Mouse (Mus musculus) kidney, postnatal 0 days (tissue): Measurements from ENCODE around the gene Trim14. TPM values are rescaled to one million over a fixed set of nuclear protein-coding genes. Genes with fewer than 3 reads are reported as not detected.

Experiments
- ATAC-seq: fragments of 200-750 bp; cut with Nextera tagmentation; replicated peaks from 2 replicates; pipeline ENCODE4 v1.8.0; 2017; ENCODE audit warnings: low read depth, moderate number of reproducible peaks, moderate TSS enrichment, moderate library complexity; ENCODE audit not compliant: low FRiP score
- DNase-seq: peaks from one replicate; pipeline ENCODE4 v3.0.0-alpha.2; 2016; ENCODE audit warnings: low spot score
- H3K27ac ChIP-seq: fragments of 300-500 bp; sonication (generic); 2 replicates; pipeline ENCODE4 v1.5.1; 2014; ENCODE audit warnings: mild to moderate bottlenecking
- H3K27me3 ChIP-seq: fragments of 300-500 bp; sonication (generic); 2 replicates; pipeline ENCODE4 v1.6.1; 2014; ENCODE audit warnings: low read length, mixed read lengths; ENCODE audit not compliant: insufficient read depth
- H3K36me3 ChIP-seq: fragments of 300-500 bp; sonication (generic); 2 replicates; pipeline ENCODE4 v1.6.1; 2014; ENCODE audit warnings: low read length, mixed read lengths; ENCODE audit not compliant: insufficient read depth
- H3K4me1 ChIP-seq: fragments of 300-500 bp; sonication (generic); replicated peaks from 2 replicates; pipeline ENCODE4 v1.6.1; 2014; ENCODE audit warnings: antibody characterized with exemption, low read length, mixed read lengths; ENCODE audit not compliant: insufficient read depth
- H3K4me2 ChIP-seq: fragments of 300-500 bp; sonication (generic); 2 replicates; pipeline ENCODE4 v1.6.1; 2014; ENCODE audit warnings: mild to moderate bottlenecking, low read length, moderate library complexity, mixed read lengths
- H3K4me3 ChIP-seq: fragments of 300-500 bp; sonication (generic); replicated peaks from 2 replicates; pipeline ENCODE4 v1.5.1; 2014; ENCODE audit warnings: low read depth, low read length
- H3K9ac ChIP-seq: fragments of 300-500 bp; sonication (generic); 2 replicates; pipeline ENCODE4 v1.6.1; 2014; ENCODE audit warnings: low read depth, low read length
- H3K9me3 ChIP-seq: fragments of 300-500 bp; sonication (generic); replicated peaks from 2 replicates; pipeline ENCODE4 v1.6.1; 2016; ENCODE audit warnings: low read length, inconsistent platforms, mixed read lengths
- CTCF ChIP-seq: IDR thresholded peaks from 2 replicates; pipeline ENCODE4 v1.5.1; 2016; ENCODE audit warnings: antibody characterized with exemption, low read depth, mild to moderate bottlenecking, moderate library complexity
- WGBS: fragments of 180-500 bp; shearing (Covaris S2); extraction: QIAGEN DNeasy Blood & Tissue Kit; methylation state at CpG from one replicate; pipeline ENCODE4 v1.1.7; 2014; 5-methylcytosine and 5-hydroxymethylcytosine counted together
- polyA plus RNA-seq: library from polyadenylated mRNA; unstranded; fragments of >200 nt; fragmentation: Nextera tagmentation; extraction: Ambion mirVana; gene quantifications from 2 replicates; pipeline ENCODE4 v1.2.1, GENCODE M21; 2015

Gene Trim14
- polyA plus RNA-seq, 1 experiment from 2014 or later, result 3.1 TPM

- DNase-seq, result no peak
- Histone ChIP-seq H3K9ac (no peak overlapping the region), H3K27me3 (peaks cover 17% of the 10 kb centered on the region), H3K4me3 (no peak overlapping the region), H3K4me1 (peaks cover 16% of the 10 kb centered on the region), H3K4me2 (no peak overlapping the region), H3K27ac (no peak overlapping the region), H3K9me3 (no peaks in the 10 kb centered on the region), H3K36me3 (no peaks in the 10 kb centered on the region)
- no peak for ATAC-seq
- TF ChIP-seq CTCF, result no peak
- 86% methylated on average over 7 of the region's 7 CpGs for WGBS
Observed at GRCm38 (mm10) chr4:46532926-46533325, 3.0 kb downstream of the Trim14 start.

DNA sequence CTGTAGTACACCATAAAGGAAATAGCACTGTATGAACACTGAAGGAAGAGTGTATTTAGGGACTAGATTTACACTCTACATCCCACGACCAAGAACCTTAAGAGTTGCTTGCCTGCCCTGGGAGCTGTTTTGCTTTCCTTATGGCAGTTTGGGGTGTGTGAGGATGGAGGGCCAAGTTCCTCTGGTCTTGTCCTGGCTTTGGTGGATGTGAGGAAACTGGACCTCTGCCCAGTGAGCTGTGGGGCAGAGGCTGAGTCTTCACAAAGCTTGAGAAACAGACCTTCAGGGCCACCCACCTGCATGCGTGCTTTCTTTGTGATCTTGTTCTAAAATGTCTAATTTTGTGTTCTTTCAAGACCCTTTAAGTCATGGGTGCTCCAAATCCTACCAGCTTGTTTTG, 3.4 kb downstream of the Trim14 start:
- 75% methylated on average over 2 of the region's 2 CpGs for whole genome bisulfite sequencing
- ATAC-seq (no peak), DNase-seq (no peak)
- no peak overlapping the region for H3K9ac ChIP-seq
- no peak for TF ChIP-seq CTCF
- peaks cover 17% of the 10 kb centered on the region for H3K27me3 ChIP-seq
- H3K4me3 ChIP-seq, result no peak overlapping the region
- no peak overlapping the region for H3K4me2 ChIP-seq
- no peak overlapping the region for H3K27ac ChIP-seq
- no peaks in the 10 kb centered on the region for H3K9me3 ChIP-seq
- no peaks in the 10 kb centered on the region for H3K36me3 ChIP-seq
- peaks cover 16% of the 10 kb centered on the region for H3K4me1 ChIP-seq

GRCm38 (mm10) chr4:46529722-46530121, 6.2 kb downstream of the Trim14 start:
- H3K36me3 ChIP-seq, result no peaks in the 10 kb centered on the region
- DNase-seq (no peak), ATAC-seq (no peak)
- TF ChIP-seq CTCF, result no peak
- H3K27ac ChIP-seq, result no peak overlapping the region
- H3K27me3 ChIP-seq, result peaks cover 12% of the 10 kb centered on the region
- H3K4me2 ChIP-seq, result no peak overlapping the region
- WGBS, result 48% methylated on average over 7 of the region's 7 CpGs
- no peaks in the 10 kb centered on the region for H3K9me3 ChIP-seq
- H3K4me3 ChIP-seq, result no peak overlapping the region
- H3K9ac ChIP-seq, result no peak overlapping the region
- peaks cover 9% of the 10 kb centered on the region for H3K4me1 ChIP-seq

DNA sequence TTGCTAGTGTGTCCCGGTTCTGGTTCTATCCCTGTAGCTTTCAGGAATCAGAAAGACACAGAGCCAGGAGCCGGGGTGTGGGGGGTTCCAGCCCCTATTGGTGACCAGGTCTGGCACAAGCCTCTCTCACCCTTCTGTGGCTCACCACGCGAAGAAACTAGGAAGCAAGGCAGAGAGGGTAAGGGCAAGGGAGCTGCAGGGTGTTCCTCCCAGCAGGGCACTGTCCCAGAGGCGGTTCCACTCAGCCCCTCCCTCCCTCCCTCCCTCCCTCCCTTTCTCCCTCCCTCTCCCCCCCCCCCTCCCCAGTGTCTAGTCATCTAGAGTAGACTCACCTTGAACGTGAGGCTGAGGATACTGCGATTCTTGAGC, 8.4 kb downstream of the Trim14 start:
- Histone ChIP-seq H3K36me3 (no peaks in the 10 kb centered on the region), H3K4me1 (no peaks in the 10 kb centered on the region), H3K4me3 (peak overlapping the region; percentile 34), H3K9ac (0 out of 2 replicates have a peak overlapping the region, but pooled peaks have one; percentile 24), H3K27me3 (0 out of 2 replicates have a peak, but pooled peaks cover under 1% of the 10 kb centered on the region), H3K27ac (no peak overlapping the region), H3K9me3 (no peaks in the 10 kb centered on the region), H3K4me2 (peak overlapping the region; percentile 70)
- TF ChIP-seq CTCF, result no peak
- ATAC-seq (peak; percentile 54), DNase-seq (no peak)
- 6% methylated on average over 6 of the region's 7 CpGs for WGBS

DNA sequence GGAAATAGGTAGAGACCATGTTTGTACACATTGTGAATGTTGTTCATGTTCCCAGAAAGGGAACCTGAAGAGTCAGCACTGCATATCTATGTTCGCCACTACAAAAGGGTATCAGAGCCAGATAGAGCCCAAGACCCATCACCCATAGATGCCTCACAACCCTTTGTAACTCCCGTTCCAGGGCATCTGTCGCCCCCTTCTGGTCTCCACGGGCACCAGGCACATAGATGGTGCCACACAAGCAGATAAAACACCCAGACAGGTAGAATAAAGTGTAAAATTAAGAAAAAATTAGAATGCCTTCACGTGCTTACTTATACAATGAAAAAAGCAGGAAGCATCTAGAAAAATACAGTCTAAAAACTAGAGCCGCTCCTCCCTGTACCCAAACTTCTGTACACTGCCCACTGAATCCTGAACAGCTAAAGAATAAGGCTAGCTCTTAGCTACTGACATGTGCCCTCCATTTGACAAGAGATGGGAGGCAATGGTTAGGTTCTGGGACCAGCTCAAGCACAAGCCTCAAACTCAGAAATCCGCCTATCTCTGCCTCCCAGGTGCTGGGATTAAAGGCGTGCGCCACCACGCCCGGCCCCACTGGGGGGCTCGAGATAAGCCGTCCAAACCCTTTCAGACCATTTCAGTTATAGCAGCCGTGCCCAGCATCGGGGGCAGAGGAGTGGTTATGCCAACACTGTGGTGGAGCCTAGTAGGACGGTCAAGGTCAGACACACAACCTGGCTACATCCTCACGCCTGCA, 9.0 kb downstream of the Trim14 start:
- WGBS, result 41% methylated on average over 17 of the region's 17 CpGs

GRCm38 (mm10) chr4:46526226-46526625, 9.7 kb downstream of the Trim14 start:
- ATAC-seq (no peak), DNase-seq (no peak)
- Histone ChIP-seq H3K9ac (no peak overlapping the region), H3K4me2 (no peak overlapping the region), H3K4me1 (no peaks in the 10 kb centered on the region), H3K27me3 (no peaks in the 10 kb centered on the region), H3K4me3 (no peak overlapping the region), H3K9me3 (no peaks in the 10 kb centered on the region), H3K36me3 (no peaks in the 10 kb centered on the region), H3K27ac (no peak overlapping the region)
- 78% methylated on average over 3 of the region's 3 CpGs for WGBS
- TF ChIP-seq CTCF, result no peak

More for the DNA sequence above, 9.0 kb downstream of the Trim14 start:
- Histone ChIP-seq H3K36me3 (no peaks in the 10 kb centered on the region), H3K27me3 (no peaks in the 10 kb centered on the region), H3K9ac (0 out of 2 replicates have a peak overlapping the region, but pooled peaks have one; percentile 24), H3K4me3 (peak overlapping the region; percentile 34), H3K27ac (no peak overlapping the region), H3K9me3 (no peaks in the 10 kb centered on the region), H3K4me1 (no peaks in the 10 kb centered on the region), H3K4me2 (peak overlapping the region; percentile 70)
- peak; percentile 52; the same call in 1 of the 2 replicates for TF ChIP-seq CTCF
- ATAC-seq (peak; percentile 52), DNase-seq (no peak)

DNA sequence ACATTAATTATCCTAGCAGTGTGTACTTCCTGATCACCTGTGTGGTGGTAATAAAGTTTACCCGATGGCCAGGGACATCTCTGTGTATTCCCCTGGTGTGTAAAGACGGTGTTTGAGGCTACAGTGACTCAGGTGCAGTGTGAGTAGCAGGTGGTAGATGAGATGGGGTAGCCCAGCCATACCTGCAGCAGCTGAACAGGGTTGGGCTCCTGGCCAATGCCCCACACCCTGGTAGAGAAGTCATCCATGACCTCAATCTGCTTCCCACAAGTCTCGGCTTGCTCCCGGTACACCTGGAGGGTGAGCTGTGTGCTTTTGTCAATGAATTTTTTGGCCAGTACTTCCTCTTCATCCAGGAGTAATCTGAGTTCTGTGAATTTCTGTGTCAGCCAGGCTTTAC, 12.6 kb downstream of the Trim14 start:
- no peak for DNase-seq
- no peak for TF ChIP-seq CTCF
- Histone ChIP-seq H3K4me3 (no peak overlapping the region), H3K27me3 (no peaks in the 10 kb centered on the region), H3K9me3 (no peaks in the 10 kb centered on the region), H3K9ac (no peak overlapping the region), H3K36me3 (no peaks in the 10 kb centered on the region), H3K27ac (no peak overlapping the region), H3K4me2 (no peak overlapping the region), H3K4me1 (no peaks in the 10 kb centered on the region)
- 61% methylated on average over 4 of the region's 4 CpGs for WGBS
- peak; percentile 72; the same call in 1 of the 2 replicates for ATAC-seq
